Mouse (Mus musculus): Measurements from ENCODE around the gene Shisa5. TPM values are rescaled to one million over a fixed set of nuclear protein-coding genes. Genes with fewer than 3 reads are reported as not detected.

Gene Shisa5
- total and polyA plus RNA-seq, 3 experiments, result 41.0 to 71.7 TPM; not detected in 1

GRCm38 (mm10) chr9:109098969-109099368 is 60.6 kb downstream of the Shisa5 start:
- Histone ChIP-seq H3K79me2 (ENCODE audit: control insufficient read depth, insufficient read depth, low read length, poor library complexity) (no peaks in the 10 kb centered on the region), H3K36me3 (ENCODE audit: control insufficient read depth in 1 of 2, insufficient read depth in 2 of 2, low read length in 2 of 2) (no peaks in the 10 kb centered on the region), H3K4me1 (ENCODE audit: control insufficient read depth in 1 of 2, insufficient read depth in 2 of 2, low read length in 2 of 2) (no peaks in the 10 kb centered on the region), H3K9ac (ENCODE audit: control insufficient read depth, low read depth, low read length, poor library complexity, severe bottlenecking) (no peak overlapping the region), H3K4me3 (ENCODE audit: control insufficient read depth in 1 of 2, insufficient read depth in 1 of 2, low read depth in 2 of 2, low read length in 2 of 2) (no peak overlapping the region), H3K9me3 (replicated peaks; ENCODE audit: insufficient read depth, low read length) (no peaks in the 10 kb centered on the region), H3K27ac (ENCODE audit: control insufficient read depth, low read depth, low read length) (no peak overlapping the region), H3K27me3 (ENCODE audit: control insufficient read depth in 1 of 2, insufficient read depth in 2 of 2, low read length in 2 of 2) (no peaks in the 10 kb centered on the region)
- DNase-seq (ENCODE audit: low read depth, low spot score), result no peak
- TF ChIP-seq POLR2AphosphoS5 (IDR thresholded peaks at IDR 0.05; ENCODE audit: borderline replicate concordance, low read depth, low read length) (no peak), JUND (IDR thresholded peaks at IDR 0.05; ENCODE audit: low read depth, low read length) (no peak), NELFE (IDR thresholded peaks at IDR 0.05; ENCODE audit: low read depth, low read length) (no peak), E2F4 (IDR thresholded peaks at IDR 0.05; ENCODE audit: borderline replicate concordance, low read depth, low read length) (no peak), SMC3 (IDR thresholded peaks at IDR 0.05; ENCODE audit: low read depth, low read length) (no peak), NRF1 (IDR thresholded peaks at IDR 0.05; ENCODE audit: insufficient read depth, low read depth, low read length, poor library complexity, severe bottlenecking) (no peak), RAD21 (IDR thresholded peaks at IDR 0.05; ENCODE audit: low read depth, low read length) (no peak), CHD2 (IDR thresholded peaks at IDR 0.05; ENCODE audit: low read length) (no peak), CTCF (IDR thresholded peaks at IDR 0.05 in 2 of 3, conservative IDR thresholded peaks at IDR 0.05 in 1 of 3; ENCODE audit: control insufficient read depth in 1 of 3, insufficient read depth in 1 of 3, low read depth in 2 of 3, low read length in 3 of 3, poor library complexity in 1 of 3, severe bottlenecking in 1 of 3) (no peak)

- H3K4me1 ChIP-seq (ENCODE audit: control insufficient read depth in 1 of 2, insufficient read depth in 2 of 2, low read length in 2 of 2), result no peaks in the 10 kb centered on the region
Observed at GRCm38 (mm10) chr9:109100307-109100928, 62.1 kb downstream of the Shisa5 start.

GRCm38 (mm10) chr9:109101933-109102445 is 63.6 kb downstream of the Shisa5 start:
- Histone ChIP-seq H3K9ac (ENCODE audit: control insufficient read depth, low read depth, low read length, poor library complexity, severe bottlenecking) (no peak overlapping the region), H3K9me3 (replicated peaks; ENCODE audit: insufficient read depth, low read length) (no peaks in the 10 kb centered on the region), H3K4me3 (ENCODE audit: control insufficient read depth in 1 of 2, insufficient read depth in 1 of 2, low read depth in 2 of 2, low read length in 2 of 2) (no peak overlapping the region), H3K27ac (ENCODE audit: control insufficient read depth, low read depth, low read length) (no peak overlapping the region), H3K79me2 (ENCODE audit: control insufficient read depth, insufficient read depth, low read length, poor library complexity) (no peaks in the 10 kb centered on the region), H3K4me1 (ENCODE audit: control insufficient read depth in 1 of 2, insufficient read depth in 2 of 2, low read length in 2 of 2) (no peaks in the 10 kb centered on the region), H3K36me3 (ENCODE audit: control insufficient read depth in 1 of 2, insufficient read depth in 2 of 2, low read length in 2 of 2) (no peaks in the 10 kb centered on the region), H3K27me3 (ENCODE audit: control insufficient read depth in 1 of 2, insufficient read depth in 2 of 2, low read length in 2 of 2) (no peaks in the 10 kb centered on the region)
- DNase-seq (ENCODE audit: low read depth, low spot score), result no peak
- no peak for TF ChIP-seq NRF1 (IDR thresholded peaks at IDR 0.05; ENCODE audit: insufficient read depth, low read depth, low read length, poor library complexity, severe bottlenecking)
- no peak for TF ChIP-seq POLR2AphosphoS5 (IDR thresholded peaks at IDR 0.05; ENCODE audit: borderline replicate concordance, low read depth, low read length)
- no peak for TF ChIP-seq CHD1 (IDR thresholded peaks at IDR 0.05; ENCODE audit: low read depth, low read length)
- TF ChIP-seq GABPA (IDR thresholded peaks at IDR 0.05; ENCODE audit: low read depth, low read length), result no peak
- TF ChIP-seq RAD21 (IDR thresholded peaks at IDR 0.05; ENCODE audit: low read depth, low read length), result no peak
- TF ChIP-seq MEF2A (IDR thresholded peaks at IDR 0.05; ENCODE audit: extremely low read depth, insufficient replicate concordance, low read depth, low read length, poor library complexity, severe bottlenecking), result no peak
- TF ChIP-seq USF1 (IDR thresholded peaks at IDR 0.05; ENCODE audit: low read depth, low read length), result no peak
- no peak for TF ChIP-seq SMC3 (IDR thresholded peaks at IDR 0.05; ENCODE audit: low read depth, low read length)
- TF ChIP-seq KAT2A (conservative IDR thresholded peaks at IDR 0.05; ENCODE audit: low read depth, low read length), result no peak
- TF ChIP-seq RCOR1 (IDR thresholded peaks at IDR 0.05; ENCODE audit: low read depth, low read length), result no peak
- TF ChIP-seq POLR2A (IDR thresholded peaks at IDR 0.05; ENCODE audit: control insufficient read depth in 1 of 2, insufficient read depth in 1 of 2, low read depth in 1 of 2, low read length in 2 of 2, poor library complexity in 1 of 2), result no peak

More at GRCm38 (mm10) chr9:109100307-109100928, 62.1 kb downstream of the Shisa5 start:
- Histone ChIP-seq H3K27me3 (ENCODE audit: control insufficient read depth in 1 of 2, insufficient read depth in 2 of 2, low read length in 2 of 2) (no peaks in the 10 kb centered on the region), H3K9ac (ENCODE audit: control insufficient read depth, low read depth, low read length, poor library complexity, severe bottlenecking) (no peak overlapping the region), H3K27ac (ENCODE audit: control insufficient read depth, low read depth, low read length) (no peak overlapping the region), H3K4me3 (ENCODE audit: control insufficient read depth in 1 of 2, insufficient read depth in 1 of 2, low read depth in 2 of 2, low read length in 2 of 2) (no peak overlapping the region), H3K79me2 (ENCODE audit: control insufficient read depth, insufficient read depth, low read length, poor library complexity) (no peaks in the 10 kb centered on the region), H3K36me3 (ENCODE audit: control insufficient read depth in 1 of 2, insufficient read depth in 2 of 2, low read length in 2 of 2) (no peaks in the 10 kb centered on the region), H3K9me3 (replicated peaks; ENCODE audit: insufficient read depth, low read length) (no peaks in the 10 kb centered on the region)
- DNase-seq (ENCODE audit: low read depth, low spot score), result no peak
- TF ChIP-seq TCF12 (IDR thresholded peaks at IDR 0.05; ENCODE audit: low read depth, low read length) (no peak), JUND (IDR thresholded peaks at IDR 0.05; ENCODE audit: low read depth, low read length) (no peak), ZKSCAN1 (IDR thresholded peaks at IDR 0.05; ENCODE audit: low read depth, low read length) (no peak), NELFE (IDR thresholded peaks at IDR 0.05; ENCODE audit: low read depth, low read length) (no peak), SMC3 (IDR thresholded peaks at IDR 0.05; ENCODE audit: low read depth, low read length) (no peak), UBTF (IDR thresholded peaks at IDR 0.05; ENCODE audit: borderline replicate concordance, insufficient read depth, low read depth, low read length) (no peak), MYC (IDR thresholded peaks at IDR 0.05; ENCODE audit: low read depth, low read length) (no peak), TBP (IDR thresholded peaks at IDR 0.05; ENCODE audit: low read depth, low read length) (no peak), RAD21 (IDR thresholded peaks at IDR 0.05; ENCODE audit: low read depth, low read length) (no peak), MEF2A (IDR thresholded peaks at IDR 0.05; ENCODE audit: extremely low read depth, insufficient replicate concordance, low read depth, low read length, poor library complexity, severe bottlenecking) (no peak)

All from MEL (cell line).